Mouse (Mus musculus) liver, embryonic 14.5 days (tissue): ENCODE measurements around the gene Dhps. TPM values are rescaled to one million over a fixed set of nuclear protein-coding genes. Genes with fewer than 3 reads are reported as not detected.

ENCODE experiments used
- ATAC-seq: fragments of 200-750 bp; cut with Nextera tagmentation; 2 replicates; pipeline ENCODE4 v1.8.0; 2017; ENCODE audit warnings: moderate number of reproducible peaks, mild to moderate bottlenecking, moderate library complexity; ENCODE audit not compliant: insufficient read depth
- DNase-seq, 3 experiments: peaks; one replicate each; pipeline ENCODE4 v3.0.0-alpha.2; 2012 to 2013; ENCODE audit warnings: low read depth in 3 of 3, low spot score in 3 of 3
- H3K27ac ChIP-seq: fragments of 300-500 bp; sonication (generic); 2 replicates; pipeline ENCODE4 v1.5.1; 2014; ENCODE audit warnings: moderate library complexity, mild to moderate bottlenecking, control low read depth, inconsistent platforms
- H3K27me3 ChIP-seq: fragments of 300-500 bp; sonication (generic); 2 replicates; pipeline ENCODE4 v1.6.1; 2014; ENCODE audit warnings: mild to moderate bottlenecking, low read length, moderate library complexity; ENCODE audit not compliant: control insufficient read depth, insufficient read depth
- H3K36me3 ChIP-seq: fragments of 300-500 bp; sonication (generic); replicated peaks from 2 replicates; pipeline ENCODE4 v1.6.1; 2014; ENCODE audit warnings: low read depth; ENCODE audit not compliant: control insufficient read depth, insufficient read depth
- H3K4me1 ChIP-seq, 2 experiments: fragments of 200-500 bp in 1 of 2; fragments of 300-500 bp in 1 of 2; sonication (generic) in 1 of 2; replicated peaks; 2 replicates each; pipeline ENCODE4 v1.6.1; 2012 to 2014; ENCODE audit warnings: antibody characterized with exemption in 1 of 2, inconsistent platforms in 1 of 2, low read length in 1 of 2; ENCODE audit not compliant: control insufficient read depth in 2 of 2, insufficient read depth in 2 of 2
- H3K4me2 ChIP-seq: fragments of 300-500 bp; sonication (generic); 2 replicates; pipeline ENCODE4 v1.6.1; 2014; ENCODE audit warnings: low read depth, mild to moderate bottlenecking, control low read depth, moderate library complexity
- H3K4me3 ChIP-seq, 2 experiments: fragments of 200-500 bp in 1 of 2; fragments of 300-500 bp in 1 of 2; sonication (generic) in 1 of 2; 2 replicates each; pipeline ENCODE4 v1.5.1; 2012 to 2014; ENCODE audit warnings: low read depth in 2 of 2, low read length in 2 of 2, mild to moderate bottlenecking in 2 of 2, control low read depth in 1 of 2, inconsistent platforms in 1 of 2, moderate library complexity in 1 of 2; ENCODE audit not compliant: insufficient read depth in 1 of 2
- H3K9ac ChIP-seq: fragments of 300-500 bp; sonication (generic); replicated peaks from 2 replicates; pipeline ENCODE4 v1.6.1; 2014; ENCODE audit warnings: mild to moderate bottlenecking, control low read depth, moderate library complexity
- H3K9me3 ChIP-seq: fragments of 300-500 bp; sonication (generic); 2 replicates; pipeline ENCODE4 v1.6.1; 2016; ENCODE audit warnings: low read length, mixed read lengths; ENCODE audit not compliant: control insufficient read depth
- CTCF ChIP-seq: IDR thresholded peaks from 2 replicates; pipeline ENCODE4 v1.5.1; 2016; ENCODE audit warnings: antibody characterized with exemption, low read depth, control low read depth
- EP300 ChIP-seq: IDR thresholded peaks from 2 replicates; pipeline ENCODE4 v1.6.1; 2016; ENCODE audit warnings: antibody characterized with exemption, low read depth
- WGBS: fragments of 180-500 bp; shearing (Covaris S2); extraction: QIAGEN DNeasy Blood & Tissue Kit; methylation state at CpG from one replicate; pipeline ENCODE4 v1.1.7; 2014; ENCODE audit not compliant: insufficient replicate concordance; 5-methylcytosine and 5-hydroxymethylcytosine counted together
- polyA plus RNA-seq, 2 experiments: library from polyadenylated mRNA; depleted of rRNA in 1 of 2; stranded (reverse) in 1 of 2; unstranded in 1 of 2; fragments of >200 nt; fragmentation: Nextera tagmentation in 1 of 2; extraction: Ambion mirVana in 1 of 2; gene quantifications; 2 replicates each; pipeline versions ENCODE4 v1.2.1 to v1.2.3; 2012 to 2014

The Dhps gene
- polyA plus RNA-seq, 2 experiments = 21.5 to 36.4 TPM

- no peak overlapping the region for H3K27ac ChIP-seq
- H3K36me3 ChIP-seq = no peaks in the 10 kb centered on the region
- no peak overlapping the region for H3K4me3 ChIP-seq
- ATAC-seq (no peak), DNase-seq (no peak)
- no peaks in the 10 kb centered on the region for H3K9me3 ChIP-seq
- TF ChIP-seq EP300 (no peak), CTCF (no peak)
- 76% methylated on average over 4 of the region's 4 CpGs for WGBS
- no peak overlapping the region for H3K4me2 ChIP-seq
- H3K4me1 ChIP-seq = no peaks in the 10 kb centered on the region; a peak in 1 of 4 replicates
- no peaks in the 10 kb centered on the region for H3K27me3 ChIP-seq
- no peak overlapping the region for H3K9ac ChIP-seq
These were observed 9.0 kb upstream of the Dhps start for GRCm38 (mm10) chr8:85062603-85063002.

- H3K9ac ChIP-seq = no peak overlapping the region
- WGBS = 46% methylated on average over 2 of the region's 2 CpGs
- no peak overlapping the region for H3K4me3 ChIP-seq
- H3K4me2 ChIP-seq = no peak overlapping the region
- H3K27ac ChIP-seq = no peak overlapping the region
- ATAC-seq (peak; percentile 32; the same call in 1 of the 2 replicates), DNase-seq (no peak)
- no peaks in the 10 kb centered on the region for H3K9me3 ChIP-seq
- H3K27me3 ChIP-seq = no peaks in the 10 kb centered on the region
- TF ChIP-seq EP300 (no peak), CTCF (no peak)
- no peaks in the 10 kb centered on the region for H3K36me3 ChIP-seq
- no peaks in the 10 kb centered on the region; a peak in 1 of 4 replicates for H3K4me1 ChIP-seq
These were observed 6.3 kb upstream of the Dhps start for GRCm38 (mm10) chr8:85065213-85065612.

GRCm38 (mm10) chr8:85067155-85067554 lies 4.4 kb upstream of the Dhps start:
- ATAC-seq = no peak

GRCm38 (mm10) chr8:85067982-85068381 lies 3.6 kb upstream of the Dhps start, which contains the start of gene Gm5741:
Gene Gm5741, minus strand, starts transcription at chr8:85067982.
- TF ChIP-seq EP300 = no peak
- TF ChIP-seq CTCF = no peak
- Histone ChIP-seq H3K36me3 (no peaks in the 10 kb centered on the region), H3K27ac (no peak within 1 kb of the TSS), H3K4me2 (no peak within 1 kb of the TSS), H3K4me3 (no peak within 1 kb of the TSS), H3K9me3 (no peaks in the 10 kb centered on the region), H3K9ac (no peak within 1 kb of the TSS), H3K4me1 (peaks cover 13 to 17% of the 10 kb centered on the region in 2 experiments), H3K27me3 (no peaks in the 10 kb centered on the region)
- DNase-seq (no peak), ATAC-seq (no peak)

More at GRCm38 (mm10) chr8:85067155-85067554, 4.4 kb upstream of the Dhps start:
- Histone ChIP-seq H3K9me3 (no peaks in the 10 kb centered on the region), H3K27me3 (no peaks in the 10 kb centered on the region), H3K4me2 (no peak overlapping the region), H3K27ac (no peak overlapping the region), H3K36me3 (no peaks in the 10 kb centered on the region), H3K4me1 (peaks cover 7 to 11% of the 10 kb centered on the region in 2 experiments), H3K9ac (no peak overlapping the region), H3K4me3 (no peak overlapping the region)
- 81% methylated on average over 2 of the region's 2 CpGs for WGBS
- DNase-seq = no peak
- no peak for TF ChIP-seq EP300
- TF ChIP-seq CTCF = no peak

- Histone ChIP-seq H3K4me2 (peak overlapping the region; percentile 92), H3K4me3 (peak overlapping the region; percentile 78 to 79), H3K27ac (peak overlapping the region; percentile 61), H3K4me1 (peaks cover 23 to 30% of the 10 kb centered on the region in 2 experiments), H3K27me3 (no peaks in the 10 kb centered on the region), H3K36me3 (peaks cover 19% of the 10 kb centered on the region), H3K9ac (peak overlapping the region; percentile 77), H3K9me3 (no peaks in the 10 kb centered on the region)
- 68% methylated on average over 5 of the region's 5 CpGs for WGBS
- DNase-seq = no peak
- ATAC-seq = peak; percentile 14; the same call in 1 of the 2 replicates
- TF ChIP-seq EP300 (no peak), CTCF (no peak)
These were observed 516 bp upstream of the Dhps start for GRCm38 (mm10) chr8:85071041-85071440.
